Mouse (Mus musculus) left cerebral cortex, postnatal 14 days (tissue): Measurements from ENCODE around the gene Coa3. TPM values are rescaled to one million over a fixed set of nuclear protein-coding genes. Genes with fewer than 3 reads are reported as not detected.

Experiments
- DNase-seq, 2 experiments: peaks; one replicate each; pipeline ENCODE4 v3.0.0; 2021 to 2022; ENCODE audit warnings: low spot score in 2 of 2, mixed read lengths in 1 of 2
- intact Hi-C: fragments of 180-260 bp; cut with DNase I; formaldehyde crosslinking; loops from one replicate; pipeline ENCODE4 v1.15.1; 2025
- total RNA-seq, 2 experiments: library from RNA; stranded (reverse); gene quantifications; 2 replicates each; pipeline ENCODE4 v1.2.3; 2021

Coa3 gene
- total RNA-seq, 2 experiments from 2014 or later = 97.6 to 101 TPM

GRCm38 (mm10) chr11:101230991-101231871 lies 47.7 kb downstream of the Coa3 start:
- intact Hi-C loops = no loop called here
- peak in 1 of 2 experiments; percentile 34 for DNase-seq

DNA sequence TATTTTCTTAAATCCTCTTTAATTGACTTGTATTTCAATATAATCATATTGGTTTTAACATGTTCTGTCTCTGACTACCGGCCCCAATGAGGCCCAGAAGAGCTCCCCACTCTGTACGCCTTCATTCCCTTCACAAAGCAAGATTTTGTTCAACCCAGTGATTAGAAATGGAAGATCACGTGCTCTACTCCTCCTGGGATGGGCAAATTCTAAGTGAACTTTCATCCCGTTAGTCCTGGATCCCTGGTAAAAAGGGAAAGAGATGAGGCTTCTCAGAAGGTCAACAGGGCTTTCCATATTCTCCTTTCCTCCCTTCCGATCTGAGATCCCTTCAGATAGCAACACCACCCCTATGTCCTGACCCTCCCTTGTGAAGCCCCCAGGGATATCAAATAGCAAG lies 48.4 kb downstream of the Coa3 start:
- intact Hi-C loops = no loop called here
- DNase-seq = no peak

DNA sequence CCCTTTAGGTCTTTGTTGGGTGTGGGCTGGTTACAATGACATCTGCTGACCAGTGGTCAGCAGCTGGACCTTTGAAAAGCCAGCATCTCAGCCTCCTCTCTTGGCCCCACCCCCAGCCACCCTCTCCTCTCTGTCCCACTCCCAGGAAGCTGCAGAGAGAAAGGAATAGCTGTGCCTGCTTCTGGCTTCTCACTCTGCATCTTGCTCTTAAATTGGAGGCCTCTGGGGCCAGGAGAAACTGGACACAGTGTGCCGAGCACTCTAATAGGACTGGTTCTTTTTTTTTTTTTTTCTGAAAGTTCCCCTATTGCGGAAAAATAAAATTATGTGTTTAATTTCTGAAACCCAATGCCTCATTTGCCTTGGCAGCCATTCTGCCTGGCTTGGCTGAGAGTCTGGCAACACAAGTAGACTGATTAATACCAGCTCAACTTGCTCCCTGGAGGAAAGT lies 48.8 kb downstream of the Coa3 start:
- intact Hi-C loops = no loop called here
- DNase-seq = no peak

DNA sequence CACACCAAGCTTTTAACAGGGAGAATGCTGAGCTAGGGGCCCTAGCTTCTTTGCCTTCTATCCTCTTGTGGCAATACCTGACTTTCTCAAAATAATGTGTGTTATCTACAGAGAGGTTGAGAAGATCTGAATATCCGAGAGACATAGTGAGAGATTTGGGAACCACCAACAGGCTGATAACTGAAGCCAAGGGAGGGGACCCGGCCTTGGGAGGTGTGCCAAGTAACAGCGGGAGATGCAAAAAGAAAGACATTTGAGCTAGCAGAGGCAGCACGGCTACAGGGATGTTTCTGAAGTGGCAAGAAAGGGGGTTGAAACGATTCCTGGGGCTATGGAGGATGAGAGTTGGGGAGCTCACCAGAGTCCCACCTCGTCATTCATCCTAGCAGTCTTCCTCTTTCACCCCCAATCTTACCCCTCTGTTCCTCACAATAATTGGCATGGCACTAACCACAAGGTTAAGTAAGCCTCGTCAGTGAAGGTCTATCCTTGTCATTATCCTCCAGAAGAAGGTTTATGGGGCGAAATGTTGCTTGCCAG lies 49.5 kb downstream of the Coa3 start:
- intact Hi-C loops = loop anchor here (10.0 kb wide), 1 partner anchor 165 kb away; no protein-coding TSS in a partner anchor
- peak in 1 of 2 experiments; percentile 11 for DNase-seq

Other genes with a start within 250 kb of the Coa3 start
- 10 to 100 TPM in 1 of 2 experiments, 1 to 10 TPM in 1; 7.3 to 11.9 TPM for gene Naglu, start 209.1 kb downstream of the Coa3 start, total RNA-seq
- 1 to 10 TPM in 1 of 2 experiments, under 1 TPM in 1; 0.42 to 1.1 TPM for gene Hsd17b1, start 200.7 kb downstream of the Coa3 start, total RNA-seq
- gene Coasy, start 196.5 kb downstream of the Coa3 start, total RNA-seq = 10 to 100 TPM; 31.1 to 32.0 TPM
- 10 to 100 TPM; 44.9 to 49.9 TPM for gene Mlx, start 191.8 kb downstream of the Coa3 start, total RNA-seq
- gene Psmc3ip, start 183.7 kb downstream of the Coa3 start, total RNA-seq = 1 to 10 TPM; 3.7 to 4.0 TPM
- gene Retreg3, start 159.2 kb downstream of the Coa3 start, total RNA-seq = 10 to 100 TPM; 53.9 to 58.8 TPM
- gene Tubg1, start 159.2 kb downstream of the Coa3 start, total RNA-seq = 10 to 100 TPM; 52.1 to 52.7 TPM
- 10 to 100 TPM; 49.0 to 49.5 TPM for gene Tubg2, start 123.2 kb downstream of the Coa3 start, total RNA-seq
- 100 to 1,000 TPM; 124 to 128 TPM for gene Cntnap1, start 108.6 kb downstream of the Coa3 start, total RNA-seq
- gene Plekhh3, start 107.8 kb downstream of the Coa3 start, total RNA-seq = 10 to 100 TPM in 1 of 2 experiments, 1 to 10 TPM in 1; 7.7 to 10.2 TPM
- under 1 TPM; 0.19 to 0.26 TPM for gene Ccr10, start 103.7 kb downstream of the Coa3 start, total RNA-seq
- gene Ezh1, start 52.7 kb downstream of the Coa3 start, total RNA-seq = 10 to 100 TPM; 32.4 TPM
- 10 to 100 TPM; 40.4 to 44.7 TPM for gene Ramp2, start 33.1 kb downstream of the Coa3 start, total RNA-seq
- 10 to 100 TPM; 74.6 to 86.7 TPM for gene Vps25, start 25.4 kb downstream of the Coa3 start, total RNA-seq
- 1 to 10 TPM; 4.7 to 5.7 TPM for gene Wnk4, start 18.5 kb downstream of the Coa3 start, total RNA-seq
- under 1 TPM; 0.27 to 0.59 TPM for gene Cntd1, start 102 bp downstream of the Coa3 start, total RNA-seq
- gene Becn1, start 23.2 kb upstream of the Coa3 start, total RNA-seq = 100 to 1,000 TPM; 198 to 207 TPM
- gene Psme3, start 37.1 kb upstream of the Coa3 start, total RNA-seq = 100 to 1,000 TPM in 1 of 2 experiments, 10 to 100 TPM in 1; 99.8 to 111 TPM
- 1 to 10 TPM; 3.4 to 5.4 TPM for gene Aoc2, start 45.9 kb upstream of the Coa3 start, total RNA-seq
- gene Aoc3, start 51.5 kb upstream of the Coa3 start, total RNA-seq = 1 to 10 TPM; 1.8 to 2.9 TPM
- gene G6pc, start 88.4 kb upstream of the Coa3 start, total RNA-seq = not detected
- 10 to 100 TPM; 33.4 to 42.2 TPM for gene Aarsd1, start 138.5 kb upstream of the Coa3 start, total RNA-seq
- 1 to 10 TPM; 4.5 to 9.7 TPM for gene Gm27029, start 145.7 kb upstream of the Coa3 start, total RNA-seq
- gene Rundc1, start 146.0 kb upstream of the Coa3 start, total RNA-seq = 10 to 100 TPM; 31.1 to 32.6 TPM
- 1 to 10 TPM; 2.8 to 5.7 TPM for gene Ptges3l, start 146.2 kb upstream of the Coa3 start, total RNA-seq
- 10 to 100 TPM; 41.0 to 43.6 TPM for gene Rpl27, start 163.2 kb upstream of the Coa3 start, total RNA-seq
- 1 to 10 TPM in 1 of 2 experiments, under 1 TPM in 1; 0.97 to 2.6 TPM for gene Ifi35, start 169.3 kb upstream of the Coa3 start, total RNA-seq
- gene Rnd2, start 185.9 kb upstream of the Coa3 start, total RNA-seq = 100 to 1,000 TPM; 148 to 154 TPM
- gene Vat1, start 187.1 kb upstream of the Coa3 start, total RNA-seq = 10 to 100 TPM; 36.4 to 44.8 TPM